ENCODE assay signal across 9 mouse cellular contexts in the genomic region with DNA sequence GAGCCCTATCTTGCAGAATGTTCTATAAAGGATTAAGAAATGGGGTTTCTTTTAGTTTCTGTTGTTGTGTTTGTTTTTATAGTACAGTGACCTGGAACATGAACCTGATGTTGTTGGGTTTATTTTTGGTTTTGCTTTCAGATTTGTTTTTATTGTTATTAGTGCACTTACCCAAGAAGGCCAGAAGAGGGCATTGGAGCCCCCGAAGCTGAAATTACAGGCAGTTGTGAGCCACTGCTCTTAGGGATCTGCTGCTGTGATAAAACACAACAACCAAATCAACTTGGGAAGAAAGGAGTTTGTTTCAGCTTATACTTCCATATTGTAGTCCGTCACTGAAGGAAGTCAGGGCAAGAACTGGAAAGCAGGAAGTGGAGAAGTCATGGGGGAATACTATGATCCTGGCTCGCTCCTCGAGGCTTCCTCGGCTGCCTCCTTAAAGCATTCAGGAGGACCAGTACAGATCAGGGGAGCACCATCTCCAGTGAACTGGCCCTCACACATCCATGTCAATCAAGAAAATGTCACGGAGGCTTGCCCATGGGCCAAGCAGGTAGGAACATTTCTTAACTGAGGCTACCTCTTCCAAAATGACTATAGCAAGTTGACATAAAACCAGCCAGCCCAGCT. TPM values are rescaled to one million over a fixed set of nuclear protein-coding genes. Genes with fewer than 3 reads are reported as not detected.
DNase-seq lines count a peak whose midpoint lies in the region; ATAC-seq lines count a peak whose summit lies in the region.
"Had no signal": no experiment of that assay in that cellular context is flagged by ENCODE, and none has a peak within 500 bp of the region (broad histone marks: within the 10 kb centered on the region; RNA-seq: fewer than 3 reads in every experiment).

No protein-coding gene starts in this region.

- whole genome bisulfite sequencing in hindbrain, embryonic 11.5 days: 61% methylated on average over 6 of the region's 6 CpGs
- 57% methylated on average over 6 of the region's 6 CpGs for WGBS in hindbrain, embryonic 12.5 days

- no peak for ATAC-seq in hindbrain, embryonic 11.5 days (ENCODE audit: low FRiP score)
- ATAC-seq in hindbrain, embryonic 12.5 days (ENCODE audit: low FRiP score): no peak
- peak; percentile 62 for ATAC-seq in activated CD4-positive, CD25-positive, alpha-beta regulatory T cell, adult 4 months
- peak; percentile 47; the same call in 1 of the 2 replicates for ATAC-seq in erythroid progenitor cell, adult 5-6 weeks (replicated peaks; ENCODE audit: low FRiP score, poor library complexity, severe bottlenecking)

- H3K36me3 ChIP-seq in hindbrain, embryonic 11.5 days (ENCODE audit: control insufficient read depth, insufficient read depth, low read length): no peaks in the 10 kb centered on the region
- H3K36me3 ChIP-seq in hindbrain, embryonic 12.5 days: 0 out of 2 replicates have a peak, but pooled peaks cover 4% of the 10 kb centered on the region
- H3K36me3 ChIP-seq: embryonic facial prominence, embryonic 15.5 days had no signal

- no peak overlapping the region for H3K9ac ChIP-seq in hindbrain, embryonic 11.5 days (ENCODE audit: low read depth, low read length)
- no peak overlapping the region for H3K9ac ChIP-seq in hindbrain, embryonic 12.5 days
- H3K9ac ChIP-seq: embryonic facial prominence, embryonic 15.5 days had no signal

- DNase-seq in hindbrain, embryonic 11.5 days (ENCODE audit: low spot score): peak; percentile 39
- peak; percentile 61 for DNase-seq in CD4-positive helper T cell, adult 2 months (ENCODE audit: low read depth, low spot score)
- peak; percentile 19 to 58 for DNase-seq in lung, adult 18-20 months
- no peak for DNase-seq in right cerebral cortex, postnatal 14 days
- DNase-seq in left cerebral cortex, postnatal 10 days (ENCODE audit: extremely low spot score in 1 of 2, low spot score in 2 of 2): no peak

- H3K4me1 ChIP-seq in hindbrain, embryonic 11.5 days (replicated peaks; ENCODE audit: control insufficient read depth, insufficient read depth, low read length): no peaks in the 10 kb centered on the region
- H3K4me1 ChIP-seq in hindbrain, embryonic 12.5 days: peaks cover 6% of the 10 kb centered on the region; the same call in 1 of the 2 replicates

- H3K4me3 ChIP-seq in hindbrain, embryonic 11.5 days (ENCODE audit: low read depth, low read length): no peak overlapping the region
- H3K4me3 ChIP-seq in hindbrain, embryonic 12.5 days: no peak overlapping the region
- H3K4me3 ChIP-seq: embryonic facial prominence, embryonic 15.5 days had no signal

- intact Hi-C loops in left cerebral cortex, postnatal 10 days (cut with DNase I): loop anchor here (5.0 kb wide), 1 partner anchor 56 kb away; no protein-coding TSS in a partner anchor

- no peak overlapping the region for H3K27ac ChIP-seq in hindbrain, embryonic 11.5 days (ENCODE audit: low read depth, low read length)
- no peak overlapping the region for H3K27ac ChIP-seq in hindbrain, embryonic 12.5 days
- H3K27ac ChIP-seq: embryonic facial prominence, embryonic 15.5 days had no signal

- H3K9me3 ChIP-seq in hindbrain, embryonic 11.5 days (ENCODE audit: control insufficient read depth, low read length): no peaks in the 10 kb centered on the region
- no peaks in the 10 kb centered on the region for H3K9me3 ChIP-seq in hindbrain, embryonic 12.5 days (replicated peaks)
- H3K9me3 ChIP-seq: embryonic facial prominence, embryonic 15.5 days had no signal

- H3K27me3 ChIP-seq in hindbrain, embryonic 11.5 days (ENCODE audit: control insufficient read depth, insufficient read depth, low read length): no peaks in the 10 kb centered on the region
- H3K27me3 ChIP-seq in hindbrain, embryonic 12.5 days: no peaks in the 10 kb centered on the region
- H3K27me3 ChIP-seq: embryonic facial prominence, embryonic 15.5 days had no signal

- H3K4me2 ChIP-seq in hindbrain, embryonic 11.5 days (replicated peaks; ENCODE audit: low read depth, low read length): no peak overlapping the region
- H3K4me2 ChIP-seq in hindbrain, embryonic 12.5 days (replicated peaks): no peak overlapping the region
- H3K4me2 ChIP-seq: embryonic facial prominence, embryonic 15.5 days had no signal

RNA-seq across cellular contexts. Expression of gene Enpp5, which starts 2.4 kb away (rescaled TPM):
- 14.8 and 16.6 TPM in 2 replicates for polyA plus RNA-seq in hindbrain, embryonic 11.5 days (2014; fragmentation: Nextera tagmentation; extraction: Ambion mirVana)
- polyA plus RNA-seq in hindbrain, embryonic 12.5 days (2016; fragmentation: Nextera tagmentation; extraction: Ambion mirVana): 39.4 and 40.4 TPM in 2 replicates
- 1 to 10 TPM; 3.8 to 5.5 TPM for polyA plus RNA-seq in activated CD4-positive, CD25-positive, alpha-beta regulatory T cell, adult 4 months (2017; shearing (Covaris generic))
- total RNA-seq in erythroid progenitor cell, adult 5-6 weeks (2015; ENCODE audit: low replicate concordance): 2.5 and 6.5 TPM in 2 replicates
- total RNA-seq in erythroid progenitor cell, adult 5-6 weeks (2017; ENCODE audit: low replicate concordance): 1.2 and 3.0 TPM in 2 replicates
- 100 to 1,000 TPM; 135 to 139 TPM for total RNA-seq in left cerebral cortex, postnatal 10 days (2021)

RNA-seq across cellular contexts. Expression of gene Enpp4, which starts 29.4 kb away (rescaled TPM):
- polyA plus RNA-seq in hindbrain, embryonic 11.5 days (2014; fragmentation: Nextera tagmentation; extraction: Ambion mirVana): 3.4 and 3.5 TPM in 2 replicates
- 3.9 and 4.3 TPM in 2 replicates for polyA plus RNA-seq in hindbrain, embryonic 12.5 days (2016; fragmentation: Nextera tagmentation; extraction: Ambion mirVana)
- polyA plus RNA-seq in activated CD4-positive, CD25-positive, alpha-beta regulatory T cell, adult 4 months (2017; shearing (Covaris generic)): 1 to 10 TPM; 3.6 to 4.2 TPM
- total RNA-seq in erythroid progenitor cell, adult 5-6 weeks (2015; ENCODE audit: low replicate concordance): 13.3 and 15.5 TPM in 2 replicates
- total RNA-seq in erythroid progenitor cell, adult 5-6 weeks (2017; ENCODE audit: low replicate concordance): 10.1 and 11.7 TPM in 2 replicates
- 1 to 10 TPM; 7.0 to 8.3 TPM for total RNA-seq in left cerebral cortex, postnatal 10 days (2021)

Comparison
In these comparisons a context has a peak if more than half of its experiments do, and no peak if none do; other contexts are left out.
1. ATAC-seq: peak in activated CD4-positive, CD25-positive, alpha-beta regulatory T cell, adult 4 months (single experiment) and erythroid progenitor cell, adult 5-6 weeks (single experiment); none in hindbrain, embryonic 11.5 days (single experiment) and hindbrain, embryonic 12.5 days (single experiment).
2. DNase-seq: peak in hindbrain, embryonic 11.5 days (single experiment), CD4-positive helper T cell, adult 2 months (single experiment) and lung, adult 18-20 months (2 of 2); none in right cerebral cortex, postnatal 14 days (single experiment) and left cerebral cortex, postnatal 10 days (0 of 2).